Mouse (Mus musculus) C2C12 (cell line): ENCODE measurements around the gene Ndufc1. TPM values are rescaled to one million over a fixed set of nuclear protein-coding genes. Genes with fewer than 3 reads are reported as not detected.
A peak's percentile ranks its signal among the peaks of the same experiment; 100 is the strongest.

Source experiments
- H3K27me3 ChIP-seq: one replicate; pipeline ENCODE4 v1.6.1; 2011; ENCODE audit not compliant: control insufficient read depth, insufficient read depth, insufficient read length
- H3K36me3 ChIP-seq: one replicate; pipeline ENCODE4 v1.6.1; 2011; ENCODE audit not compliant: control insufficient read depth, insufficient read depth
- H3K4me3 ChIP-seq: one replicate; pipeline ENCODE4 v1.5.1; 2011; ENCODE audit warnings: mild to moderate bottlenecking, control low read depth; ENCODE audit not compliant: poor library complexity, insufficient read depth, severe bottlenecking
- H3K79me2 ChIP-seq: one replicate; pipeline ENCODE4 v1.6.1; 2011; ENCODE audit not compliant: control insufficient read depth, insufficient read depth
- H3K79me3 ChIP-seq: one replicate; pipeline ENCODE4 v1.6.1; 2011; ENCODE audit warnings: low read depth, control low read depth
- H3ac ChIP-seq: one replicate; pipeline ENCODE3; 2011; ENCODE audit warnings: low read depth; ENCODE audit not compliant: control insufficient read depth, insufficient read length
- CEBPB ChIP-seq: IDR thresholded peaks from one replicate; pipeline ENCODE4 v1.6.1; 2011; ENCODE audit warnings: low read depth, mild to moderate bottlenecking, control low read depth, moderate library complexity
- CTCF ChIP-seq: IDR thresholded peaks from one replicate; pipeline ENCODE4 v1.5.1; 2011; ENCODE audit not compliant: control insufficient read depth, insufficient read depth, insufficient read length
- FOSL1 ChIP-seq: IDR thresholded peaks from one replicate; pipeline ENCODE4 v1.8.0; 2011; ENCODE audit warnings: mild to moderate bottlenecking, low read length; ENCODE audit not compliant: poor library complexity, insufficient read depth, severe bottlenecking
- MAX ChIP-seq: IDR thresholded peaks from one replicate; pipeline ENCODE4 v1.6.1; 2011; ENCODE audit warnings: mild to moderate bottlenecking, control low read depth
- MYOD1 ChIP-seq: IDR thresholded peaks from one replicate; pipeline ENCODE4 v1.6.1; 2011; ENCODE audit warnings: low read depth; ENCODE audit not compliant: control insufficient read depth, insufficient read length
- MYOG ChIP-seq: IDR thresholded peaks from one replicate; pipeline ENCODE4 v1.6.1; 2011; ENCODE audit not compliant: control insufficient read depth, insufficient read length; ENCODE audit errors: extremely low read depth
- USF1 ChIP-seq: IDR thresholded peaks from one replicate; pipeline ENCODE4 v1.6.1; 2011; ENCODE audit warnings: low read depth, mild to moderate bottlenecking, control low read depth, moderate library complexity
- polyA plus RNA-seq: library from polyadenylated mRNA; unstranded; fragments of >200 nt; fragmentation: generic; extraction: Trizol; gene quantifications from one replicate; pipeline ENCODE4 v1.2.1, GENCODE M21; 2012; ENCODE audit warnings: missing spikeins

Ndufc1 gene
- polyA plus RNA-seq, 1 experiment: 473 TPM

- H3K79me3 ChIP-seq: no peaks in the 10 kb centered on the region
- TF ChIP-seq CEBPB (no peak), MYOD1 (no peak), USF1 (no peak), MAX (no peak), FOSL1 (no peak), MYOG (no peak), CTCF (no peak)
- no peaks in the 10 kb centered on the region for H3K36me3 ChIP-seq
- no peaks in the 10 kb centered on the region for H3K79me2 ChIP-seq
- H3ac ChIP-seq: no peak overlapping the region
- no peaks in the 10 kb centered on the region for H3K27me3 ChIP-seq
- H3K4me3 ChIP-seq: no peak overlapping the region
Observed at GRCm38 (mm10) chr3:51361066-51361465, 47.7 kb downstream of the Ndufc1 start.

- Histone ChIP-seq H3K79me3 (no peaks in the 10 kb centered on the region), H3ac (no peak overlapping the region), H3K4me3 (no peak overlapping the region), H3K36me3 (no peaks in the 10 kb centered on the region), H3K27me3 (no peaks in the 10 kb centered on the region), H3K79me2 (no peaks in the 10 kb centered on the region)
- TF ChIP-seq USF1 (no peak), MYOG (no peak), MAX (no peak), MYOD1 (no peak), CTCF (no peak), FOSL1 (no peak), CEBPB (no peak)
Observed at GRCm38 (mm10) chr3:51359558-51360307, 49.1 kb downstream of the Ndufc1 start.

- Histone ChIP-seq H3K4me3 (peak overlapping the region; percentile 60), H3K79me2 (no peaks in the 10 kb centered on the region), H3ac (peak overlapping the region; percentile 57), H3K79me3 (no peaks in the 10 kb centered on the region), H3K36me3 (no peaks in the 10 kb centered on the region), H3K27me3 (no peaks in the 10 kb centered on the region)
- TF ChIP-seq FOSL1: no peak
- no peak for TF ChIP-seq MYOG
- no peak for TF ChIP-seq MYOD1
- no peak for TF ChIP-seq CEBPB
- no peak for TF ChIP-seq CTCF
- TF ChIP-seq MAX: peak; percentile 0
- TF ChIP-seq USF1: no peak
Observed at GRCm38 (mm10) chr3:51358660-51359557, 49.9 kb downstream of the Ndufc1 start.

GRCm38 (mm10) chr3:51358181-51358580 lies 50.6 kb downstream of the Ndufc1 start:
- Histone ChIP-seq H3K36me3 (no peaks in the 10 kb centered on the region), H3K79me3 (no peaks in the 10 kb centered on the region), H3K4me3 (peak overlapping the region; percentile 60), H3K79me2 (no peaks in the 10 kb centered on the region), H3K27me3 (no peaks in the 10 kb centered on the region), H3ac (no peak overlapping the region)
- TF ChIP-seq CEBPB (peak; percentile 98), MYOG (no peak)

GRCm38 (mm10) chr3:51357624-51358023 lies 51.2 kb downstream of the Ndufc1 start:
- Histone ChIP-seq H3ac (no peak overlapping the region), H3K36me3 (no peaks in the 10 kb centered on the region), H3K27me3 (no peaks in the 10 kb centered on the region), H3K79me3 (no peaks in the 10 kb centered on the region), H3K4me3 (peak overlapping the region; percentile 60), H3K79me2 (no peaks in the 10 kb centered on the region)
- no peak for TF ChIP-seq FOSL1
- no peak for TF ChIP-seq CTCF
- no peak for TF ChIP-seq MYOD1
- no peak for TF ChIP-seq CEBPB
- no peak for TF ChIP-seq MYOG
- TF ChIP-seq MAX: no peak
- TF ChIP-seq USF1: no peak
